Mouse (Mus musculus): ENCODE results near the gene Sorcs1. TPM values are rescaled to one million over a fixed set of nuclear protein-coding genes. Genes with fewer than 3 reads are reported as not detected.

Gene Sorcs1
- polyA plus RNA-seq, 1 experiment from 2014 or later: 0.20 TPM

- Histone ChIP-seq H3K9ac (replicated peaks) (no peak overlapping the region), H3K27ac (ENCODE audit: low read depth) (no peak overlapping the region), H3K9me3 (ENCODE audit: low read length) (no peaks in the 10 kb centered on the region), H3K36me3 (replicated peaks; ENCODE audit: insufficient read depth, low read length) (no peaks in the 10 kb centered on the region), H3K4me2 (ENCODE audit: low read depth, low read length) (no peak overlapping the region), H3K4me1 (ENCODE audit: insufficient read depth) (no peaks in the 10 kb centered on the region), H3K27me3 (ENCODE audit: insufficient read depth, low read length) (no peaks in the 10 kb centered on the region), H3K4me3 (ENCODE audit: low read depth, low read length) (no peak overlapping the region)
- no peak for TF ChIP-seq CTCF (IDR thresholded peaks at IDR 0.05; ENCODE audit: low read depth)
- DNase-seq (no peak), ATAC-seq (no peak)
- 80% methylated on average over 4 of the region's 4 CpGs for WGBS (ENCODE audit: insufficient replicate concordance)
Observed at GRCm38 (mm10) chr19:50178151-50178550, 500.3 kb downstream of the Sorcs1 start.

GRCm38 (mm10) chr19:50171849-50172248 is 506.6 kb downstream of the Sorcs1 start:
- no peaks in the 10 kb centered on the region for H3K4me1 ChIP-seq (ENCODE audit: insufficient read depth)
- H3K4me3 ChIP-seq (ENCODE audit: low read depth, low read length): no peak overlapping the region
- no peak overlapping the region for H3K9ac ChIP-seq (replicated peaks)
- H3K27ac ChIP-seq (ENCODE audit: low read depth): no peak overlapping the region
- H3K4me2 ChIP-seq (ENCODE audit: low read depth, low read length): no peak overlapping the region
- no peaks in the 10 kb centered on the region for H3K9me3 ChIP-seq (ENCODE audit: low read length)
- no peaks in the 10 kb centered on the region for H3K36me3 ChIP-seq (replicated peaks; ENCODE audit: insufficient read depth, low read length)
- no peak for ATAC-seq
- 57% methylated on average over 4 of the region's 4 CpGs for WGBS (ENCODE audit: insufficient replicate concordance)
- no peaks in the 10 kb centered on the region for H3K27me3 ChIP-seq (ENCODE audit: insufficient read depth, low read length)
- TF ChIP-seq CTCF (IDR thresholded peaks at IDR 0.05; ENCODE audit: low read depth) (peak; percentile 25), EP300 (IDR thresholded peaks at IDR 0.05; ENCODE audit: low read depth) (no peak)
- no peak for DNase-seq

- no peak for DNase-seq
- Histone ChIP-seq H3K4me2 (ENCODE audit: low read depth, low read length) (no peak overlapping the region), H3K36me3 (replicated peaks; ENCODE audit: insufficient read depth, low read length) (no peaks in the 10 kb centered on the region), H3K4me1 (ENCODE audit: insufficient read depth) (no peaks in the 10 kb centered on the region), H3K9me3 (ENCODE audit: low read length) (no peaks in the 10 kb centered on the region), H3K4me3 (ENCODE audit: low read depth, low read length) (no peak overlapping the region), H3K9ac (replicated peaks) (no peak overlapping the region), H3K27ac (ENCODE audit: low read depth) (no peak overlapping the region), H3K27me3 (ENCODE audit: insufficient read depth, low read length) (no peaks in the 10 kb centered on the region)
- TF ChIP-seq EP300 (IDR thresholded peaks at IDR 0.05; ENCODE audit: low read depth): no peak
- no peak for TF ChIP-seq CTCF (IDR thresholded peaks at IDR 0.05; ENCODE audit: low read depth)
- WGBS (ENCODE audit: insufficient replicate concordance): 58% methylated on average over 6 of the region's 6 CpGs
- ATAC-seq: no peak
Observed at GRCm38 (mm10) chr19:50151111-50151510, 527.3 kb downstream of the Sorcs1 start.

GRCm38 (mm10) chr19:50145919-50146318 is 532.5 kb downstream of the Sorcs1 start:
- Histone ChIP-seq H3K4me1 (ENCODE audit: insufficient read depth) (no peaks in the 10 kb centered on the region), H3K4me3 (ENCODE audit: low read depth, low read length) (no peak overlapping the region), H3K4me2 (ENCODE audit: low read depth, low read length) (no peak overlapping the region), H3K36me3 (replicated peaks; ENCODE audit: insufficient read depth, low read length) (no peaks in the 10 kb centered on the region), H3K27ac (ENCODE audit: low read depth) (no peak overlapping the region), H3K9me3 (ENCODE audit: low read length) (no peaks in the 10 kb centered on the region), H3K27me3 (ENCODE audit: insufficient read depth, low read length) (no peaks in the 10 kb centered on the region), H3K9ac (replicated peaks) (no peak overlapping the region)
- DNase-seq: no peak
- TF ChIP-seq EP300 (IDR thresholded peaks at IDR 0.05; ENCODE audit: low read depth): no peak
- no peak for TF ChIP-seq CTCF (IDR thresholded peaks at IDR 0.05; ENCODE audit: low read depth)
- 35% methylated on average over 3 of the region's 3 CpGs for WGBS (ENCODE audit: insufficient replicate concordance)
- no peak for ATAC-seq

- TF ChIP-seq EP300 (IDR thresholded peaks at IDR 0.05; ENCODE audit: low read depth) (no peak), CTCF (IDR thresholded peaks at IDR 0.05; ENCODE audit: low read depth) (no peak)
- no peaks in the 10 kb centered on the region for H3K27me3 ChIP-seq (ENCODE audit: insufficient read depth, low read length)
- no peak overlapping the region for H3K4me3 ChIP-seq (ENCODE audit: low read depth, low read length)
- no peaks in the 10 kb centered on the region for H3K9me3 ChIP-seq (ENCODE audit: low read length)
- no peak overlapping the region for H3K9ac ChIP-seq (replicated peaks)
- no peaks in the 10 kb centered on the region for H3K36me3 ChIP-seq (replicated peaks; ENCODE audit: insufficient read depth, low read length)
- H3K4me2 ChIP-seq (ENCODE audit: low read depth, low read length): no peak overlapping the region
- DNase-seq (no peak), ATAC-seq (no peak)
- H3K27ac ChIP-seq (ENCODE audit: low read depth): no peak overlapping the region
- H3K4me1 ChIP-seq (ENCODE audit: insufficient read depth): no peaks in the 10 kb centered on the region
- 70% methylated on average over 8 of the region's 8 CpGs for WGBS (ENCODE audit: insufficient replicate concordance)
Observed at GRCm38 (mm10) chr19:50141853-50142252, 536.6 kb downstream of the Sorcs1 start.

GRCm38 (mm10) chr19:50134656-50135055 is 543.8 kb downstream of the Sorcs1 start:
- Histone ChIP-seq H3K27ac (ENCODE audit: low read depth) (no peak overlapping the region), H3K9ac (replicated peaks) (no peak overlapping the region), H3K36me3 (replicated peaks; ENCODE audit: insufficient read depth, low read length) (no peaks in the 10 kb centered on the region), H3K4me2 (ENCODE audit: low read depth, low read length) (no peak overlapping the region), H3K4me1 (ENCODE audit: insufficient read depth) (no peaks in the 10 kb centered on the region), H3K27me3 (ENCODE audit: insufficient read depth, low read length) (no peaks in the 10 kb centered on the region), H3K9me3 (ENCODE audit: low read length) (no peaks in the 10 kb centered on the region), H3K4me3 (ENCODE audit: low read depth, low read length) (no peak overlapping the region)
- ATAC-seq (no peak), DNase-seq (no peak)
- no peak for TF ChIP-seq CTCF (IDR thresholded peaks at IDR 0.05; ENCODE audit: low read depth)
- no peak for TF ChIP-seq EP300 (IDR thresholded peaks at IDR 0.05; ENCODE audit: low read depth)
- WGBS (ENCODE audit: insufficient replicate concordance): 67% methylated on average over 1 of the region's 1 CpGs

All from liver, postnatal 0 days (tissue).